Mouse (Mus musculus): ENCODE measurements around the gene Selenon.

DNA sequence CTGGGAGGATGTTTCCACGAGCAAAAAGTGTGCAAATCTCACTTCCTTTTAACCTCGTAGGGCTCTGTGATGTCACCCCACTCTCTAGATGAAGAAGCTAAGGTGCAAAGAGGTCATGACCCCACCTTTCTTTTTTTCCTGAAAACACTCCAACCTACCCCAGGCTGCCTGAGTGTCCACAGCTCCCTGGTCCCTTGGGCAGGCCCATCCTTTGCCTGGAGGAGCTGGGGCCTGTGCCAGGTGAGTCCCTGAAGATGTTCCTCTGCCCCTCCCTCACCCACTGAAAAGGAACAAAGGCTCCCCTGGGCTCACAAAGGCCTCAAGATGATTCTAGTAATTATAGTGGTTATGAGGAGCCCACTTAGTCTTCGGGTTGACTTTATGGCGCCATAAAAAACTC is 40.5 kb upstream of the Selenon start:
- no peak for TF ChIP-seq CTCF (IDR thresholded peaks at IDR 0.05; ENCODE audit: low read depth, low read length)
- TF ChIP-seq POLR2A (IDR thresholded peaks at IDR 0.05; ENCODE audit: borderline replicate concordance, low read depth, low read length) = no peak
